Mouse (Mus musculus) bone marrow macrophage, adult 2 months (primary cell): ENCODE data around the gene Vcl.

Experiments
- CTCF ChIP-seq: IDR thresholded peaks from 2 replicates; pipeline ENCODE4 v1.5.1; 2012; ENCODE audit warnings: low read depth, mild to moderate bottlenecking, low read length, moderate library complexity
- POLR2A ChIP-seq: IDR thresholded peaks from 2 replicates; pipeline ENCODE4 v1.6.1; 2012; ENCODE audit warnings: mild to moderate bottlenecking, low read depth, low read length, borderline replicate concordance

GRCm38 (mm10) chr14:20928848-20929745 is at the start of gene Vcl:
- TF ChIP-seq POLR2A (peak; percentile 91), CTCF (no peak)
